Mouse (Mus musculus): ENCODE results near the gene Ptpn9. TPM values are rescaled to one million over a fixed set of nuclear protein-coding genes. Genes with fewer than 3 reads are reported as not detected.

Gene Ptpn9
- polyA plus RNA-seq, 1 experiment from 2014 or later = 24.4 TPM

- Histone ChIP-seq H3K36me3 (ENCODE audit: control insufficient read depth, insufficient read depth, low read length) (0 out of 2 replicates have a peak, but pooled peaks cover 7% of the 10 kb centered on the region), H3K4me1 (ENCODE audit: control insufficient read depth, insufficient read depth, low read length) (no peaks in the 10 kb centered on the region), H3K9ac (ENCODE audit: low read depth, low read length) (no peak overlapping the region), H3K9me3 (replicated peaks; ENCODE audit: control insufficient read depth, low read length, poor library complexity, severe bottlenecking) (no peaks in the 10 kb centered on the region), H3K4me3 (ENCODE audit: low read depth, low read length) (no peak overlapping the region), H3K27me3 (ENCODE audit: control insufficient read depth, insufficient read depth, low read depth, low read length) (no peaks in the 10 kb centered on the region), H3K4me2 (ENCODE audit: low read length) (no peak overlapping the region), H3K27ac (ENCODE audit: low read length) (no peak overlapping the region)
- 67% methylated on average over 3 of the region's 3 CpGs for WGBS
- no peak for ATAC-seq
Observed at GRCm38 (mm10) chr9:57068266-57068665, 73.5 kb downstream of the Ptpn9 start.

- Histone ChIP-seq H3K9me3 (replicated peaks; ENCODE audit: control insufficient read depth, low read length, poor library complexity, severe bottlenecking) (no peaks in the 10 kb centered on the region), H3K9ac (ENCODE audit: low read depth, low read length) (no peak overlapping the region), H3K27me3 (ENCODE audit: control insufficient read depth, insufficient read depth, low read depth, low read length) (no peaks in the 10 kb centered on the region), H3K4me3 (ENCODE audit: low read depth, low read length) (no peak overlapping the region), H3K4me1 (ENCODE audit: control insufficient read depth, insufficient read depth, low read length) (peaks cover 16% of the 10 kb centered on the region), H3K27ac (ENCODE audit: low read length) (no peak overlapping the region), H3K4me2 (ENCODE audit: low read length) (no peak overlapping the region), H3K36me3 (ENCODE audit: control insufficient read depth, insufficient read depth, low read length) (0 out of 2 replicates have a peak, but pooled peaks cover 2% of the 10 kb centered on the region)
- ATAC-seq = no peak
- 55% methylated on average over 1 of the region's 1 CpGs for WGBS
Observed at GRCm38 (mm10) chr9:57070262-57070661, 75.5 kb downstream of the Ptpn9 start.

- Histone ChIP-seq H3K9me3 (replicated peaks; ENCODE audit: control insufficient read depth, low read length, poor library complexity, severe bottlenecking) (no peaks in the 10 kb centered on the region), H3K4me1 (ENCODE audit: control insufficient read depth, insufficient read depth, low read length) (peaks cover 17% of the 10 kb centered on the region), H3K4me2 (ENCODE audit: low read length) (peak overlapping the region; percentile 91), H3K36me3 (ENCODE audit: control insufficient read depth, insufficient read depth, low read length) (no peaks in the 10 kb centered on the region), H3K9ac (ENCODE audit: low read depth, low read length) (no peak overlapping the region), H3K27ac (ENCODE audit: low read length) (0 out of 2 replicates have a peak overlapping the region, but pooled peaks have one; percentile 0), H3K4me3 (ENCODE audit: low read depth, low read length) (peak overlapping the region; percentile 77), H3K27me3 (ENCODE audit: control insufficient read depth, insufficient read depth, low read depth, low read length) (no peaks in the 10 kb centered on the region)
- ATAC-seq = no peak
- 26% methylated on average over 5 of the region's 5 CpGs for WGBS
Observed at GRCm38 (mm10) chr9:57070800-57071545, 76.2 kb downstream of the Ptpn9 start.

GRCm38 (mm10) chr9:57071801-57072351 is 77.2 kb downstream of the Ptpn9 start, which contains the start of gene Sin3a:
Gene Sin3a, plus strand, starts transcription at chr9:57072040.
- Histone ChIP-seq H3K4me3 (ENCODE audit: low read depth, low read length) (peak within 1 kb of the TSS; percentile 77), H3K4me2 (ENCODE audit: low read length) (peak within 1 kb of the TSS; percentile 91), H3K4me1 (ENCODE audit: control insufficient read depth, insufficient read depth, low read length) (peaks cover 17% of the 10 kb centered on the region), H3K9me3 (replicated peaks; ENCODE audit: control insufficient read depth, low read length, poor library complexity, severe bottlenecking) (no peaks in the 10 kb centered on the region), H3K9ac (ENCODE audit: low read depth, low read length) (peak within 1 kb of the TSS; percentile 73), H3K27me3 (ENCODE audit: control insufficient read depth, insufficient read depth, low read depth, low read length) (no peaks in the 10 kb centered on the region), H3K27ac (ENCODE audit: low read length) (peak within 1 kb of the TSS; percentile 93), H3K36me3 (ENCODE audit: control insufficient read depth, insufficient read depth, low read length) (no peaks in the 10 kb centered on the region)
- ATAC-seq = no peak
- 0% methylated on average over 34 of the region's 34 CpGs for WGBS

GRCm38 (mm10) chr9:57072526-57072988 is 77.8 kb downstream of the Ptpn9 start:
- Histone ChIP-seq H3K9me3 (replicated peaks; ENCODE audit: control insufficient read depth, low read length, poor library complexity, severe bottlenecking) (no peaks in the 10 kb centered on the region), H3K4me3 (ENCODE audit: low read depth, low read length) (peak overlapping the region; percentile 77), H3K27ac (ENCODE audit: low read length) (peak overlapping the region; percentile 93), H3K4me1 (ENCODE audit: control insufficient read depth, insufficient read depth, low read length) (peaks cover 21% of the 10 kb centered on the region), H3K36me3 (ENCODE audit: control insufficient read depth, insufficient read depth, low read length) (no peaks in the 10 kb centered on the region), H3K27me3 (ENCODE audit: control insufficient read depth, insufficient read depth, low read depth, low read length) (no peaks in the 10 kb centered on the region), H3K4me2 (ENCODE audit: low read length) (peak overlapping the region; percentile 91), H3K9ac (ENCODE audit: low read depth, low read length) (peak overlapping the region; percentile 73)
- ATAC-seq = no peak
- WGBS = under 1% methylated on average over 40 of the region's 40 CpGs

- Histone ChIP-seq H3K9ac (ENCODE audit: low read depth, low read length) (peak overlapping the region; percentile 73), H3K4me2 (ENCODE audit: low read length) (peak overlapping the region; percentile 91), H3K4me3 (ENCODE audit: low read depth, low read length) (peak overlapping the region; percentile 77), H3K4me1 (ENCODE audit: control insufficient read depth, insufficient read depth, low read length) (peaks cover 27% of the 10 kb centered on the region), H3K9me3 (replicated peaks; ENCODE audit: control insufficient read depth, low read length, poor library complexity, severe bottlenecking) (no peaks in the 10 kb centered on the region), H3K36me3 (ENCODE audit: control insufficient read depth, insufficient read depth, low read length) (no peaks in the 10 kb centered on the region), H3K27me3 (ENCODE audit: control insufficient read depth, insufficient read depth, low read depth, low read length) (no peaks in the 10 kb centered on the region), H3K27ac (ENCODE audit: low read length) (peak overlapping the region; percentile 93)
- ATAC-seq = peak; percentile 69
- WGBS = under 1% methylated on average over 54 of the region's 54 CpGs
Observed at GRCm38 (mm10) chr9:57072989-57073789, 78.5 kb downstream of the Ptpn9 start.

GRCm38 (mm10) chr9:57073790-57074094 is 79.0 kb downstream of the Ptpn9 start:
- peak overlapping the region; percentile 73 for H3K27ac ChIP-seq (ENCODE audit: low read length)
- H3K4me1 ChIP-seq (ENCODE audit: control insufficient read depth, insufficient read depth, low read length) = peaks cover 28% of the 10 kb centered on the region
- no peaks in the 10 kb centered on the region for H3K27me3 ChIP-seq (ENCODE audit: control insufficient read depth, insufficient read depth, low read depth, low read length)
- ATAC-seq = no peak
- peak overlapping the region; percentile 77 for H3K4me3 ChIP-seq (ENCODE audit: low read depth, low read length)
- H3K4me2 ChIP-seq (ENCODE audit: low read length) = peak overlapping the region; percentile 91
- H3K9me3 ChIP-seq (replicated peaks; ENCODE audit: control insufficient read depth, low read length, poor library complexity, severe bottlenecking) = no peaks in the 10 kb centered on the region
- no peaks in the 10 kb centered on the region for H3K36me3 ChIP-seq (ENCODE audit: control insufficient read depth, insufficient read depth, low read length)
- WGBS = under 1% methylated on average over 15 of the region's 15 CpGs
- peak overlapping the region; percentile 54 for H3K9ac ChIP-seq (ENCODE audit: low read depth, low read length)

GRCm38 (mm10) chr9:57074171-57074821 is 79.6 kb downstream of the Ptpn9 start:
- Histone ChIP-seq H3K27me3 (ENCODE audit: control insufficient read depth, insufficient read depth, low read depth, low read length) (no peaks in the 10 kb centered on the region), H3K27ac (ENCODE audit: low read length) (peak overlapping the region; percentile 73), H3K4me2 (ENCODE audit: low read length) (peak overlapping the region; percentile 91), H3K4me3 (ENCODE audit: low read depth, low read length) (peak overlapping the region; percentile 77), H3K9me3 (replicated peaks; ENCODE audit: control insufficient read depth, low read length, poor library complexity, severe bottlenecking) (no peaks in the 10 kb centered on the region), H3K4me1 (ENCODE audit: control insufficient read depth, insufficient read depth, low read length) (peaks cover 28% of the 10 kb centered on the region), H3K36me3 (ENCODE audit: control insufficient read depth, insufficient read depth, low read length) (no peaks in the 10 kb centered on the region), H3K9ac (ENCODE audit: low read depth, low read length) (peak overlapping the region; percentile 54)
- ATAC-seq = no peak
- 4% methylated on average over 21 of the region's 21 CpGs for WGBS
